Mouse (Mus musculus) forebrain, postnatal 0 days (tissue): ENCODE data around the gene Adarb2. TPM values are rescaled to one million over a fixed set of nuclear protein-coding genes. Genes with fewer than 3 reads are reported as not detected.
A peak's percentile ranks its signal among the peaks of the same experiment; 100 is the strongest.

Experiments used
- ATAC-seq: fragments of 200-750 bp; cut with Nextera tagmentation; 2 replicates; pipeline ENCODE4 v1.8.0; 2017; ENCODE audit warnings: mild to moderate bottlenecking, moderate library complexity
- DNase-seq: peaks from one replicate; pipeline ENCODE4 v3.0.0-alpha.2; 2015
- H3K27ac ChIP-seq: fragments of 300-500 bp; sonication (generic); 2 replicates; pipeline ENCODE4 v1.5.1; 2014; ENCODE audit warnings: low read depth, mild to moderate bottlenecking, antibody characterized with exemption, low read length, moderate library complexity, mixed read lengths
- H3K27me3 ChIP-seq: fragments of 300-500 bp; sonication (generic); 2 replicates; pipeline ENCODE4 v1.6.1; 2014; ENCODE audit warnings: mild to moderate bottlenecking, low read length, mixed read lengths; ENCODE audit not compliant: insufficient read depth
- H3K36me3 ChIP-seq: fragments of 300-500 bp; sonication (generic); 2 replicates; pipeline ENCODE4 v1.6.1; 2014; ENCODE audit warnings: mild to moderate bottlenecking, moderate library complexity; ENCODE audit not compliant: insufficient read depth
- H3K4me1 ChIP-seq: fragments of 300-500 bp; sonication (generic); 2 replicates; pipeline ENCODE4 v1.6.1; 2014; ENCODE audit warnings: antibody characterized with exemption; ENCODE audit not compliant: insufficient read depth
- H3K4me2 ChIP-seq: fragments of 300-500 bp; sonication (generic); 2 replicates; pipeline ENCODE4 v1.6.1; 2014; ENCODE audit warnings: low read depth, mild to moderate bottlenecking, moderate library complexity
- H3K4me3 ChIP-seq: fragments of 300-500 bp; sonication (generic); 2 replicates; pipeline ENCODE4 v1.5.1; 2014; ENCODE audit warnings: low read depth, low read length, mixed read lengths
- H3K9ac ChIP-seq: fragments of 300-500 bp; sonication (generic); 2 replicates; pipeline ENCODE4 v1.6.1; 2014; ENCODE audit warnings: mild to moderate bottlenecking
- H3K9me3 ChIP-seq: fragments of 300-500 bp; sonication (generic); 2 replicates; pipeline ENCODE4 v1.6.1; 2016; ENCODE audit warnings: low read length
- CTCF ChIP-seq: sonication (generic); IDR thresholded peaks from 2 replicates; pipeline ENCODE4 v1.5.1; 2016; ENCODE audit warnings: antibody characterized with exemption, control low read depth, low read depth
- WGBS: fragments of 180-500 bp; shearing (Covaris S2); extraction: QIAGEN DNeasy Blood & Tissue Kit; methylation state at CpG from one replicate; pipeline ENCODE4 v1.1.7; 2014; 5-methylcytosine and 5-hydroxymethylcytosine counted together
- polyA plus RNA-seq: library from polyadenylated mRNA; unstranded; fragments of >200 nt; fragmentation: Nextera tagmentation; extraction: Ambion mirVana; gene quantifications from 2 replicates; pipeline ENCODE4 v1.2.1, GENCODE M21; 2015
- total RNA-seq: library from RNA; depleted of rRNA; stranded (reverse); fragments of >200 nt; gene quantifications from 2 replicates; pipeline ENCODE4 v1.2.3, GENCODE M21; 2014

Adarb2 gene
- total and polyA plus RNA-seq, 2 experiments from 2014 or later: 13.1 to 46.9 TPM

DNA sequence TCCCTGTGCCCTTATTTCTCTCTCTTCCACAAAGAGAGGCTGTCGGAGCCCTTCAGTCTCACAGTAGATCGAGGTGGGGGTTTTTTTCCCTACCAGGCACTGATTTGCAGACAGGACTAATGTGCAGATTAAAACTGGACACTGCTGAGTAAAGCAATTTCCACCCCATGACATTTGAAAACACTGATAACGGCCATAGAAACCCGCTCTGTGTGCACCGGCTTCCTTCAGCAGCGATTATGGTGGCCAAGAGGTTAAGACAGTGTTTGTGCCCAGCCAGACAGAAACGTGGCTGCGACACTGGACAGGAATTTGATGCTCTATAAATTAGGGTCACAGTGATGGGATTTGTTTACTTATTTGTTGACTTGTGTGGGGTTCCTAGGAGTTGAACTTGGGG is 590.6 kb downstream of the Adarb2 start:
- H3K4me2 ChIP-seq: no peak overlapping the region
- H3K27me3 ChIP-seq: no peaks in the 10 kb centered on the region
- 70% methylated on average over 8 of the region's 8 CpGs for WGBS
- H3K9me3 ChIP-seq: no peaks in the 10 kb centered on the region
- no peak overlapping the region for H3K27ac ChIP-seq
- TF ChIP-seq CTCF: no peak
- H3K4me3 ChIP-seq: no peak overlapping the region
- no peak overlapping the region for H3K9ac ChIP-seq
- DNase-seq: no peak
- no peaks in the 10 kb centered on the region for H3K4me1 ChIP-seq
- no peaks in the 10 kb centered on the region for H3K36me3 ChIP-seq
- no peak for ATAC-seq

- peak; percentile 7 for DNase-seq
- no peak overlapping the region for H3K4me2 ChIP-seq
- H3K9ac ChIP-seq: no peak overlapping the region
- no peak overlapping the region for H3K4me3 ChIP-seq
- H3K27me3 ChIP-seq: no peaks in the 10 kb centered on the region
- WGBS: 64% methylated on average over 6 of the region's 6 CpGs
- ATAC-seq: no peak; the same call in 1 of the 2 replicates
- no peaks in the 10 kb centered on the region for H3K9me3 ChIP-seq
- no peak overlapping the region for H3K27ac ChIP-seq
- H3K36me3 ChIP-seq: peaks cover 8% of the 10 kb centered on the region
- no peaks in the 10 kb centered on the region for H3K4me1 ChIP-seq
- TF ChIP-seq CTCF: no peak
Measured at GRCm38 (mm10) chr13:8800576-8800975, 597.9 kb downstream of the Adarb2 start.

GRCm38 (mm10) chr13:8805931-8806330 is 603.3 kb downstream of the Adarb2 start:
- no peak overlapping the region for H3K4me2 ChIP-seq
- H3K4me3 ChIP-seq: no peak overlapping the region
- H3K4me1 ChIP-seq: no peaks in the 10 kb centered on the region
- WGBS: 95% methylated on average over 2 of the region's 2 CpGs
- DNase-seq (no peak), ATAC-seq (no peak)
- no peaks in the 10 kb centered on the region for H3K27me3 ChIP-seq
- TF ChIP-seq CTCF: no peak
- no peaks in the 10 kb centered on the region for H3K9me3 ChIP-seq
- H3K27ac ChIP-seq: no peak overlapping the region
- no peak overlapping the region for H3K9ac ChIP-seq
- peaks cover 10% of the 10 kb centered on the region for H3K36me3 ChIP-seq
